Mouse (Mus musculus) lung, embryonic 14.5 days (tissue): Measurements from ENCODE around the gene Sh3gl2. TPM values are rescaled to one million over a fixed set of nuclear protein-coding genes. Genes with fewer than 3 reads are reported as not detected.

ENCODE experiments used
- ATAC-seq: fragments of 200-750 bp; cut with Nextera tagmentation; 2 replicates; pipeline ENCODE4 v1.8.0; 2017; ENCODE audit warnings: mild to moderate bottlenecking, moderate TSS enrichment, moderate library complexity; ENCODE audit not compliant: insufficient read depth
- DNase-seq: peaks from one replicate; pipeline ENCODE4 v3.0.0-alpha.2; 2015
- H3K27ac ChIP-seq: fragments of 300-500 bp; sonication (generic); 2 replicates; pipeline ENCODE4 v1.5.1; 2014; ENCODE audit warnings: low read depth, mild to moderate bottlenecking, moderate library complexity
- H3K27me3 ChIP-seq: fragments of 300-500 bp; sonication (generic); 2 replicates; pipeline ENCODE4 v1.6.1; 2014; ENCODE audit warnings: low read length, control low read depth; ENCODE audit not compliant: insufficient read depth
- H3K36me3 ChIP-seq: fragments of 300-500 bp; sonication (generic); 2 replicates; pipeline ENCODE4 v1.6.1; 2014; ENCODE audit warnings: control low read depth; ENCODE audit not compliant: insufficient read depth
- H3K4me1 ChIP-seq: fragments of 300-500 bp; sonication (generic); 2 replicates; pipeline ENCODE4 v1.6.1; 2014; ENCODE audit warnings: antibody characterized with exemption, control low read depth; ENCODE audit not compliant: insufficient read depth
- H3K4me2 ChIP-seq: fragments of 300-500 bp; sonication (generic); 2 replicates; pipeline ENCODE4 v1.6.1; 2014; ENCODE audit warnings: mild to moderate bottlenecking
- H3K4me3 ChIP-seq: fragments of 300-500 bp; sonication (generic); 2 replicates; pipeline ENCODE4 v1.5.1; 2014; ENCODE audit warnings: low read depth, low read length
- H3K9ac ChIP-seq: fragments of 300-500 bp; sonication (generic); 2 replicates; pipeline ENCODE4 v1.6.1; 2014
- H3K9me3 ChIP-seq: fragments of 300-500 bp; sonication (generic); 2 replicates; pipeline ENCODE4 v1.6.1; 2016; ENCODE audit warnings: low read depth, low read length, control low read depth
- CTCF ChIP-seq: IDR thresholded peaks from 2 replicates; pipeline ENCODE4 v1.5.1; 2016; ENCODE audit warnings: antibody characterized with exemption, low read depth
- WGBS: fragments of 180-500 bp; shearing (Covaris S2); extraction: QIAGEN DNeasy Blood & Tissue Kit; methylation state at CpG from one replicate; pipeline ENCODE4 v1.1.7; 2014; 5-methylcytosine and 5-hydroxymethylcytosine counted together
- polyA plus RNA-seq: library from polyadenylated mRNA; unstranded; fragments of >200 nt; fragmentation: Nextera tagmentation; extraction: Ambion mirVana; gene quantifications from 2 replicates; pipeline ENCODE4 v1.2.1, GENCODE M21; 2014

Sh3gl2 gene
- polyA plus RNA-seq, 1 experiment from 2014 or later, result 7.1 TPM

DNA sequence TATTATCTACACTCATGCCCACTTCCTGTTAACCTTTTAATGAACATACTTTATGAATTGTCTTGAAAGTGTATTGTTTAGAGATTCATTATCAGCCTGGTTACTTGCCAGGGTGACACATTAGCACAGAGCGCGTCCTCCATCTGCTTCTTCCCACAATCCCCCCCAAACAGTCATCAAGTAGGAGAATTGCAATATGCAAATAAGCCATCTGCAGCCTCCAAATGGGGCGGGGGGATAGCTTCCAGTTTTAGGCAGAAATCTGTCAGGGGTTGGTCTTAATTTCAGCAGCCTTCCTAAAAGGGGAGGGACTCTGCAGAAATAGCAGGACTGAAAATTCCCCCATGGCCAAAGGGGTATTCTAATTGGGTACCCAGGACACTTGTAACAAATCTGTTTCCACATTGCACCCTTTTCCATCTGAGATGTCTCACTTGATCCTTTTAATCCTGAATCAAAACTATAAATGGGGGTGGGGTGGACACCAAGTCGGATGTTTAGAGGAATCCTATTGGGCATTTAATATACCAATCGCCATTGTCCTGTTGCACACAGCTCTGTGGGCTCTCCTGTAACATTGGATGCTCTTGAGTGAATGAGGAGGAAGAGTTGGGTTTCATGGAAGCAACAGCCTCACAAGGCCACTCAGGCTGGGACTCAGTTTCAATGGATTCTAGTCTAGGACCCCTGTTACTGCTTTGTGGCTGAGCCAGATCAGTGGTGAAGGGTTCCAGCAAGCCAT, 51.7 kb downstream of the Sh3gl2 start:
- no peak for TF ChIP-seq CTCF
- Histone ChIP-seq H3K36me3 (no peaks in the 10 kb centered on the region), H3K4me1 (no peaks in the 10 kb centered on the region), H3K4me3 (no peak overlapping the region), H3K9me3 (no peaks in the 10 kb centered on the region), H3K4me2 (no peak overlapping the region), H3K27ac (no peak overlapping the region), H3K9ac (no peak overlapping the region), H3K27me3 (no peaks in the 10 kb centered on the region)
- peak; percentile 14 for DNase-seq
- WGBS, result 70% methylated on average over 5 of the region's 5 CpGs
- no peak for ATAC-seq

- no peak overlapping the region for H3K9ac ChIP-seq
- no peak for DNase-seq
- ATAC-seq, result no peak
- H3K36me3 ChIP-seq, result no peaks in the 10 kb centered on the region
- no peaks in the 10 kb centered on the region for H3K4me1 ChIP-seq
- no peaks in the 10 kb centered on the region for H3K27me3 ChIP-seq
- TF ChIP-seq CTCF, result no peak
- H3K4me2 ChIP-seq, result no peak overlapping the region
- H3K4me3 ChIP-seq, result no peak overlapping the region
- H3K9me3 ChIP-seq, result no peaks in the 10 kb centered on the region
- no peak overlapping the region for H3K27ac ChIP-seq
- WGBS, result 81% methylated on average over 3 of the region's 4 CpGs
Observed at GRCm38 (mm10) chr4:85257771-85258341, 52.9 kb downstream of the Sh3gl2 start.

DNA sequence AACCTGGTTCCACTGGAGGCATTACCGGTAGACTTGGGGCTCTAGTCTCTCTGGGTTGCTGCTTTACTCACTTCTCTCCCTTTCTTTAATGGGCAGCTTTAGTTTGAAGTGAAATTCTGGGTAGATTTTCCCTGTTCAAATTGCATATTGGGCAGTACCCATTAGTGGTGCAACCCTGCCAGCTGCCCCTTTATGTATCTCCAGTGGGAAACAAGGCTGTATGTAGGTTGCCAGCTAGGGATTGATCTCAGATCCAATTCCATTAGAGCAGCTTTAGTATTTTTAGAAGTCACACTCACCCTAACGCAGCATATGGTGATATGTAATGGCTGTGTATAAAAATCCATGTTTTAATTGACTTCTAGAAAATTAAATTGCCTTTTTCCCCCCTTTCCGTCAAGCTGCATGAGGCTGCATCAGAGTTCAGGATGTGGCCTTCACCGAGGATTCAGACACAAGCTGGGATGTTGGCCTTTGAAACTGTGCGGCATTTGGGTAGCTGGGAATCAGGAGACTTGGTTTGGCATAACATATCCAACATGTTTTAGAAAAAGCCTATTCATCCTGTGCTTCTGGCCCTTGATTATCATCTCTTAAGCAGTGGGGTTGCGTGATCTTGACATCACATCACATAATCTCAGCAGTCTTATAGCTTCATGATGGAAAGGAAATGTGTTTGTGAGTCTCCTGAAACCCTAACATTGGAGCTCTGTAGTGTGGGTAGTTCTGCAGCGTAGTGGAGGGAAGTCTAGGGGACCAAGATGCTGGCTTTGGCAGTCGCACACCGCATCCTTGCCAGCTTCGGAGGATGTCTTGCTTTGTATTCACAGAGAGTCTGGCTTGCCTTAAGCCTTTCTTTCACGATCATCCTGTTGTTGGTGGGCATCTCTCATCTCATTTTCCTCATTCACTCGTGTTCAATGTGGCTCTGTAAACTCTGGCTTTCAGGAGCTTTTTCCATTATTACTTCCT, 56.0 kb downstream of the Sh3gl2 start:
- Histone ChIP-seq H3K36me3 (no peaks in the 10 kb centered on the region), H3K4me3 (no peak overlapping the region), H3K4me2 (no peak overlapping the region), H3K27ac (no peak overlapping the region), H3K9me3 (no peaks in the 10 kb centered on the region), H3K9ac (no peak overlapping the region), H3K4me1 (no peaks in the 10 kb centered on the region), H3K27me3 (no peaks in the 10 kb centered on the region)
- DNase-seq (no peak), ATAC-seq (no peak)
- WGBS, result 87% methylated on average over 12 of the region's 12 CpGs
- TF ChIP-seq CTCF, result no peak

DNA sequence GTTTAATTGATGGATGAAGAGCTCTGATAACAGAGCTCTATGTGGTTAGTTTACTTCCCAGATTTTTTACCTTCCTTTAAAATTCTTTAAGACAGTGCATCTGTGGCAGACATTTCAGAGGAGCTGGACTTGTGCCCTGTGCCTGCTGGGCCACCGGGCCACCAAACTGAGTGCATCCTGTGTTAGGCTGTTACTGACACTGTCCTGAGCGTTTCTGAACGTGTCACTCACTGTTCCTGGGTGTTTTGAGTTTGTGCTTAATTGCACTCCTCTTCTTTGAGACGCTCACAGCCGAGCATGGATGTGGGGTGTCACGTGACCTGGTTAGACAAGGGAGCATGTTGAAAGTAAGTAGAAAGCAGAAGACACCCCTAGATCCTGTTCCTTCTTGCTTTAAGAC, 57.2 kb downstream of the Sh3gl2 start:
- Histone ChIP-seq H3K4me2 (no peak overlapping the region), H3K27me3 (no peaks in the 10 kb centered on the region), H3K9me3 (no peaks in the 10 kb centered on the region), H3K4me1 (no peaks in the 10 kb centered on the region), H3K4me3 (no peak overlapping the region), H3K9ac (no peak overlapping the region), H3K27ac (no peak overlapping the region), H3K36me3 (no peaks in the 10 kb centered on the region)
- WGBS, result 43% methylated on average over 6 of the region's 6 CpGs
- DNase-seq (no peak), ATAC-seq (no peak)
- TF ChIP-seq CTCF, result no peak

DNA sequence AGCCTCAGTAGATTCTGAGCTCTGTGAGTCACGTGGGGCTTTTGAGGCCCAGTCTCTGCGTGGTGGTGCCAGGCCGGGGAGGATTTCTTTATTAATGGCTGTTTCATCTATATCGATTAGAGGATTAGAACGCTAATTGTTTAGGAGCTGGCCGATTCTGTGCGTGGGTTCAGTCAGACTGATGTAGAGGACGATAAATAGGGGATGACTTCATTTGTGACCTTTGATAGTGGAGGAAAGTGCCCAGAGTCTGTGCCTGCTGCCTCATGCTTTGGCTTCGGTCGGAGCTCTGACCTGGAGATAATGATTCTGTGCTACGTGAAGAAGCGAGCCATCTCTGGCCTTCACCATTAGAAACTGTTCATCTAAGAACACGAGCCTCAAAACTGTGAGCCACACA, 57.7 kb downstream of the Sh3gl2 start:
- no peak for DNase-seq
- Histone ChIP-seq H3K36me3 (no peaks in the 10 kb centered on the region), H3K27ac (no peak overlapping the region), H3K4me3 (no peak overlapping the region), H3K9me3 (no peaks in the 10 kb centered on the region), H3K4me1 (no peaks in the 10 kb centered on the region), H3K4me2 (no peak overlapping the region), H3K9ac (no peak overlapping the region), H3K27me3 (no peaks in the 10 kb centered on the region)
- no peak for ATAC-seq
- WGBS, result 84% methylated on average over 13 of the region's 13 CpGs
- no peak for TF ChIP-seq CTCF

- Histone ChIP-seq H3K4me1 (no peaks in the 10 kb centered on the region), H3K27ac (no peak overlapping the region)
- 92% methylated on average over 2 of the region's 2 CpGs for WGBS
Observed at GRCm38 (mm10) chr4:85267456-85267855, 62.5 kb downstream of the Sh3gl2 start.

GRCm38 (mm10) chr4:85272877-85273276, 68.0 kb downstream of the Sh3gl2 start:
- Histone ChIP-seq H3K27me3 (no peaks in the 10 kb centered on the region), H3K36me3 (no peaks in the 10 kb centered on the region), H3K9ac (no peak overlapping the region), H3K9me3 (no peaks in the 10 kb centered on the region), H3K4me1 (no peaks in the 10 kb centered on the region), H3K4me3 (no peak overlapping the region), H3K27ac (no peak overlapping the region), H3K4me2 (no peak overlapping the region)
- DNase-seq, result no peak
- ATAC-seq, result no peak
- WGBS, result 80% methylated on average over 4 of the region's 4 CpGs
- no peak for TF ChIP-seq CTCF

More at GRCm38 (mm10) chr4:85267456-85267855, 62.5 kb downstream of the Sh3gl2 start:
- H3K27me3 ChIP-seq, result no peaks in the 10 kb centered on the region
- no peak overlapping the region for H3K4me2 ChIP-seq
- H3K4me3 ChIP-seq, result no peak overlapping the region
- H3K9me3 ChIP-seq, result no peaks in the 10 kb centered on the region
- no peak for TF ChIP-seq CTCF
- H3K36me3 ChIP-seq, result no peaks in the 10 kb centered on the region
- DNase-seq (no peak), ATAC-seq (no peak)
- H3K9ac ChIP-seq, result no peak overlapping the region
